Mouse (Mus musculus): ENCODE results near the gene C330007P06Rik. TPM values are rescaled to one million over a fixed set of nuclear protein-coding genes. Genes with fewer than 3 reads are reported as not detected.
"Not testable (repeated sequence)": the region's sequence is repeated elsewhere in the genome, so short reads cannot be mapped to it uniquely, and the experiment has no call there.

C330007P06Rik gene
- polyA plus RNA-seq, 1 experiment from 2014 or later, result 12.6 TPM

DNA sequence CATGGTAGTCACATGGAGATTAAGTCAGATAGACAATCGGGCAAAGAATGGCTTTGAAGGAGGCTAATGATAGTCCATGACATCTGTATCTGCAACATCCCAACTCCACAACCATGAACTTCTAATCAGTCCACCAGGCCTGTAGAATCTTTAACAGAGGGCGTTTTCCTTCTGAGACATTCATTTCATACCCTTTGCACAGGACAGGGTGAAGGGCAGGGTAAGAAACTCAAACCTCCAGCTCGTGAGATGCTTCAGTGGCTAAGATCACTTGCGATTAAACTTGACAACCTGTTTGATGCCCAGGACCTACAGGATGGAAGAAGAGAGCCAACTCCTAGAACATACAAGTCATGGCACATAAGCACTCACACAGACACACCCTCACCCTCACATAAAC is 58.9 kb downstream of the C330007P06Rik start:
- no peaks in the 10 kb centered on the region for H3K27me3 ChIP-seq
- no peak overlapping the region for H3K4me3 ChIP-seq (replicated peaks)
- ATAC-seq (ENCODE audit: insufficient read depth), result no peak
- no peak overlapping the region for H3K27ac ChIP-seq (replicated peaks)
- H3K9ac ChIP-seq, result no peak overlapping the region
- H3K4me1 ChIP-seq (replicated peaks), result peaks cover 11% of the 10 kb centered on the region
- WGBS (ENCODE audit: insufficient replicate concordance), result 57% methylated on average over 4 of the region's 4 CpGs
- H3K4me2 ChIP-seq, result no peak overlapping the region
- no peaks in the 10 kb centered on the region for H3K9me3 ChIP-seq (replicated peaks)
- no peaks in the 10 kb centered on the region for H3K36me3 ChIP-seq (replicated peaks)

DNA sequence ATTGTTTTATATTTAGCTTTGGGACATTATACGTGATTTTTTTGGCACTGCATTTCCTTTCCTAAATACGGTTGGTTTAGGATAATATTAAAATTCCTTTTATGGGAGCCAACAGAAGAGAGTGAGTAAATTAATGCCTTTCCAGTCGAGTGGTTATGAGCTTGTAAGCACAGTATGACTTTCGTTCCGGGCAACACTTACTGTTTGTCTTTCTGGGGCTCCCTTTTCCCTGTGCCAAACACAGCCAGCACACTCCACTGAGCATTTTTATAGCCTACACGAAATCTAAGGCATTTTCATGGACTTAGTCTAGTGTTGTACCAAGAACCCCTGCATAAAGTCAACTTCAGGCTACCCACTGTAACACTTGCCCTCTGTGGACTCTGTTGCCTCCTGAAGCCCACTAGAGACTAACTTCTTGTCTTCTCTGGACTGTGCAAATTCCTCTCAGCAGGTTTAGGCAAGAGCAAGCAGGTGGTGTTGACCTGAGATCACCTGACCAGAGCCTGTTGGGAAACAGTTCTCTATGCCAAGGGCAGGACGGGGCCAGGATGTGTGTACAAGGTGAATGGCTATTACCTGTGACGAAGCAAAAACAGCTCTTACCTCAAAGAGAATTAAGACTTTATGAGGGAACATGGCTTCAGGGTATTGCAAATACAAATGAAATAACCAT is 59.6 kb downstream of the C330007P06Rik start:
- peaks cover 11% of the 10 kb centered on the region for H3K4me1 ChIP-seq (replicated peaks)
- no peak overlapping the region for H3K4me3 ChIP-seq (replicated peaks)
- H3K4me2 ChIP-seq, result no peak overlapping the region
- H3K9me3 ChIP-seq (replicated peaks), result no peaks in the 10 kb centered on the region
- no peak overlapping the region for H3K9ac ChIP-seq
- 62% methylated on average over 8 of the region's 8 CpGs for WGBS (ENCODE audit: insufficient replicate concordance)
- no peak overlapping the region for H3K27ac ChIP-seq (replicated peaks)
- no peaks in the 10 kb centered on the region for H3K36me3 ChIP-seq (replicated peaks)
- peak; percentile 63 for ATAC-seq (ENCODE audit: insufficient read depth)
- no peaks in the 10 kb centered on the region for H3K27me3 ChIP-seq

DNA sequence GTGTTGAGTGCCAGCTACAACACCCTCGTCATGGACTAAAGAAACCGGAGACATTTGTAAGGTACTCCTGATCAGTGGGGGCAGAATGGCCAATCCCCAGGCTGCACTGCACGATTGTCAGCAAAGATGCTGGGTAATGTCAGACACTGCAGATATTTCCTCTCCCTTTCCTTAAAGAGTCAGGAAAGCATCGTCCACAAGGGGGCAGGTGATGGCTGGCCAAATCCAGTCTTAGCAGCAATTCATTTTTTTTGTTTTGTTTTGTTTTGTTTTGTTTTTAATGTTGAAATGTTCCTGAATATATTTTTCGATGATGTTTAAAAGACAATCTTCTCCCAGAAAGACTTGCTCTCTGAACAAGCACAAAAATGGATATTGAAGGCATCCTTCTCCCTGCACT is 62.5 kb downstream of the C330007P06Rik start:
- Histone ChIP-seq H3K27ac (replicated peaks) (no peak overlapping the region), H3K4me3 (replicated peaks) (no peak overlapping the region), H3K36me3 (replicated peaks) (no peaks in the 10 kb centered on the region), H3K4me1 (replicated peaks) (peaks cover 18% of the 10 kb centered on the region), H3K9ac (no peak overlapping the region), H3K27me3 (no peaks in the 10 kb centered on the region), H3K9me3 (replicated peaks) (no peaks in the 10 kb centered on the region), H3K4me2 (no peak overlapping the region)
- 34% methylated on average over 5 of the region's 5 CpGs for WGBS (ENCODE audit: insufficient replicate concordance)
- ATAC-seq (ENCODE audit: insufficient read depth), result no peak

DNA sequence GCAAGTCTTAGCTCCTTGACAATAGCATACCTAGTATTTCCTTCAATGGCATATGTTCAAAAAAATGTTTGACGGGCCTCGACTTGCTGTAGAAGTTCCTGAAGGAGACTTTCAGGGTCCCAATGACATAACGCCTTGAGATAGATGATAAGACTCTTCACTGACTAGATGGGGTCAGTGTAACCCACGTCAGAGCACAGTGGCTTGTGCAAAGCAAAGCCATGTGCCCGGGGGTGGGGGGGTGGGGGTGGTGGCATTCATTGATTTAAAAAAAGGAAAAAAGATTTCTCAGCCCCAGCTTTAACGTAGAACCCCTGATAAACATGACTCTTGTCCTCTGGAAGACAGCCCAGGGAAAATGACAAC is 65.6 kb downstream of the C330007P06Rik start:
- Histone ChIP-seq H3K27ac (replicated peaks) (peak overlapping the region; percentile 89), H3K9me3 (replicated peaks) (no peaks in the 10 kb centered on the region), H3K9ac (no peak overlapping the region), H3K4me2 (peak overlapping the region; percentile 68), H3K36me3 (replicated peaks) (no peaks in the 10 kb centered on the region), H3K4me1 (replicated peaks) (peaks cover 17% of the 10 kb centered on the region), H3K4me3 (replicated peaks) (peak overlapping the region; percentile 65), H3K27me3 (no peaks in the 10 kb centered on the region)
- ATAC-seq (ENCODE audit: insufficient read depth), result no peak
- WGBS (ENCODE audit: insufficient replicate concordance), result 39% methylated on average over 6 of the region's 6 CpGs

DNA sequence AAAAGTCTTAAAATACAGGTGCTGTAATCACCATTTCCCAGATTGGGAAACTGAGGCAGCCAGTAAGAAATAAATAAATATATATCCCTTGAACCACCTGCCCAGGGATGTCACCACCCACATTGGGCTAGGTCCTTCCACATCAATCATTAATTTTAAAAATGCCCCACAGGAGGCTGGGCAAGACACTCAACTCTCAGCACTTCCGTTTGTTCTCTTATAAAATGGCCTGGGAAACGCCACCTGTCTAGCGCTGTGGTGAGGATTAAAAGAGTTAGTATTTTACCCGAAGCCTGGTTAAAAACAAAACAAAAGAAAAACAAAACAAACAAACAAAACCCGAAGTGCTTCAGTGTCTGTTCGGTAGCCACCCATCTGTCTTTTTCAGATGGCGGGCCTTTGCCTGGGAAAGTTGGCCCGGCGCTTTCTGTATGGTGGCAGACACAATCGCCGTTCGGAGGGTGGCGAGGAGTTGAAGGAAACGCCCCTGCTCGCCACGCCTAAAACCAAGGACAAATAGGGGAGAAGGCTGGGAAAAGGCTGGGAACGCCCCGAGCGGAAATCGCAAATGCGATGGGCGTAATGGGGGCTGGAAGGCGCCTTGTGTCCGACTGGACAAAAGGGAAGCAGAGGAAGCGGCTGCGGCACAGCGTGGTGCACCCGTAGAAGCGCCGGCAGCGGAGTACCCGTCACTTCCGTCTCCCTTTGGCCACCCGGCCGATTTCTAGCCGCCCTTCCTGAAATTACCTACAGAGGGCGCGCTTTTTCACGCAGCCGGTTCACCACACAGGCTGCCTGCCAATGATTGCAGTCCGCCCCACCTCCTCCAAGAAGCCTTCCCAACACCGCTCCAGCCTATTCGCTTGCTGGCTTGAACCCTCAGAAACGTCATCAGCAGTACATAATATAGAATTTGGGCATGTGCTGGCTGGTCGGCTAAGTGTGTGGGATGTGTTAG is 66.3 kb downstream of the C330007P06Rik start:
- H3K27me3 ChIP-seq, result no peaks in the 10 kb centered on the region
- 18% methylated on average over 45 of the region's 45 CpGs for WGBS (ENCODE audit: insufficient replicate concordance)
- H3K9me3 ChIP-seq (replicated peaks), result no peaks in the 10 kb centered on the region
- peak overlapping the region; percentile 68 for H3K4me2 ChIP-seq
- H3K4me1 ChIP-seq (replicated peaks), result peaks cover 17% of the 10 kb centered on the region
- peak overlapping the region; percentile 65 for H3K4me3 ChIP-seq (replicated peaks)
- H3K27ac ChIP-seq (replicated peaks), result peak overlapping the region; percentile 89
- H3K9ac ChIP-seq, result peak overlapping the region; percentile 52
- H3K36me3 ChIP-seq (replicated peaks), result no peaks in the 10 kb centered on the region
- peak; percentile 93 for ATAC-seq (ENCODE audit: insufficient read depth)

DNA sequence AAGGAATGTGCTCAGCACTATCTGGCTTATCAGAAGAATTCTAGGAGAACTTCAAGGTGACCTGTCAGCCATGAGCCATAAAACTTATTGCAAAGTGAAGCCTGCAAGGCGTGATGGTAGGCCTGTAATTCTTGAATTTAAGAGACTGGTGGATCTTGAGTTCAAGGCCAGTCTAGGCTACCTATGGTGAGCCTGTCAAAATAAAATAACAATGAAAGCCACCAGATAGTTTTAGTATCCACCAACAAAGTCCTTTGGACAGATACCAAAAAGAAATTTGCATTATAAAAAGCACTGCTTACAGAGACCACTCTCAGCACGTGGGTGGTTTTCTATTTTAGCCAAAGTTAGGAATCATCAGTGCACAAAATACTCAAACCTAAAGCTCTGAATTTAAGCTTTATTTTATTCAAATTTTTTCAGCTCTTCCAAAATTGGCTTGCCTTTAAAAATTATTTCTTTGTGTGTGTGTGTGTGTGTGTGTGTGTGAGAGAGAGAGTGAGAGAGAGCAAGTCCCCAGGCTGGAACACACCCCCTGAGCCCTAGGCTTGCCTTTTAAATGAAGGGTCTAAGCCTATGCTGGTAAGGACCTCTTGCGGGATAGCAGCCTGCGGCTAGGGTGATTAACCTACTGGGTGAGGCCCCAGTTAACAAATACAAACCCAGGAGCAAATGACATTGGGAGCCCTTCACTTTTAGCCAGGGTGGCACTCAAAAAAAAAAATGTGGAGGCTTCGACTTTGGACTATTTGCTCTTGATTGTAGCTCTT is 68.3 kb downstream of the C330007P06Rik start:
- no peak overlapping the region for H3K4me3 ChIP-seq (replicated peaks)
- WGBS (ENCODE audit: insufficient replicate concordance), result 64% methylated on average over 5 of the region's 5 CpGs
- H3K4me2 ChIP-seq, result no peak overlapping the region
- H3K4me1 ChIP-seq (replicated peaks), result peaks cover 17% of the 10 kb centered on the region
- H3K36me3 ChIP-seq (replicated peaks), result no peaks in the 10 kb centered on the region
- H3K9ac ChIP-seq, result no peak overlapping the region
- no peak for ATAC-seq (ENCODE audit: insufficient read depth)
- H3K27me3 ChIP-seq, result no peaks in the 10 kb centered on the region
- H3K27ac ChIP-seq (replicated peaks), result no peak overlapping the region
- H3K9me3 ChIP-seq (replicated peaks), result no peaks in the 10 kb centered on the region

DNA sequence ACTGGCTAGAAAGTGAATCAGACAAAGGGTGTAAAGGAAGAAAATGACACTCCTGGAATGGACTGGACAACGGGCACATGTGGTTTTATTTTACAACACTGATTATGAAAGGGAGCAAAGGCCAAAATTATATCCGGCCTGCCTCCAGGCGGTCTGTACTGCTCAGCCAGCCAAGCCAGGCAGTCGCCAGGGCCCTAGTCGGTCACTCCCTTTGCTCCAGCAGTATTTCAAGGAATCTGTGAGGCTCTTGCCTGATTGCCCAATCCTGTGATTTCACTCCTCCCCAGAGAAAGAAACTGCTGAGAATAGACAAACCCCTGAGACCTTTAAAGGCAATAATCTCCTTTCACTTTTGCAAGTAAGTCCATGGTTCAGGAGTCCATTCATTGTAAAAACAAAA is 69.7 kb downstream of the C330007P06Rik start:
- Histone ChIP-seq H3K27ac (replicated peaks) (no peak overlapping the region), H3K4me1 (replicated peaks) (peaks cover 17% of the 10 kb centered on the region), H3K4me2 (no peak overlapping the region), H3K27me3 (no peaks in the 10 kb centered on the region), H3K36me3 (replicated peaks) (no peaks in the 10 kb centered on the region), H3K9me3 (replicated peaks) (no peaks in the 10 kb centered on the region), H3K9ac (no peak overlapping the region), H3K4me3 (replicated peaks) (no peak overlapping the region)
- 57% methylated on average over 5 of the region's 5 CpGs for WGBS (ENCODE audit: insufficient replicate concordance)
- no peak for ATAC-seq (ENCODE audit: insufficient read depth)

DNA sequence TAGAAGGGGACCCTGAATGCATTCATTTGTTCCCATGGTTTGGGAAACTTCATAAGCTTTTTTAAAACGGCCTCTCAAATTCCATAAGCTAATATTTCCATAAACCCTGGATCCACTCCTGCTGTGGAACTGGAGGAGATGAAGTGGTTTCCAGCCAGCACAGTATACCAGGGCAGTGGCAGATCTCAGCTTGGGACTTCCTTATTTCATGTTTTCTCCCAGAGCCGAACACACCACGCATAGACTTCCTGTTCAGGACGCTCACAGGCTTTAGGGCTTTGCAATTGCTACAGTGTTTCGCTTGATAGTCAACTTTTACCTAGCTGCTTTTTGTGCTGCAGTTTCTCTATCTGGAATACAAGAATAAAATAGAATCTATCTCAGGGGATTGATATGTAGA is 70.7 kb downstream of the C330007P06Rik start:
- Histone ChIP-seq H3K27me3 (no peaks in the 10 kb centered on the region), H3K4me3 (replicated peaks) (no peak overlapping the region), H3K4me2 (no peak overlapping the region), H3K4me1 (replicated peaks) (peaks cover 12% of the 10 kb centered on the region), H3K27ac (replicated peaks) (no peak overlapping the region), H3K36me3 (replicated peaks) (peaks cover 2% of the 10 kb centered on the region), H3K9ac (no peak overlapping the region), H3K9me3 (replicated peaks) (no peaks in the 10 kb centered on the region)
- ATAC-seq (ENCODE audit: insufficient read depth), result no peak
- 29% methylated on average over 5 of the region's 5 CpGs for WGBS (ENCODE audit: insufficient replicate concordance)

DNA sequence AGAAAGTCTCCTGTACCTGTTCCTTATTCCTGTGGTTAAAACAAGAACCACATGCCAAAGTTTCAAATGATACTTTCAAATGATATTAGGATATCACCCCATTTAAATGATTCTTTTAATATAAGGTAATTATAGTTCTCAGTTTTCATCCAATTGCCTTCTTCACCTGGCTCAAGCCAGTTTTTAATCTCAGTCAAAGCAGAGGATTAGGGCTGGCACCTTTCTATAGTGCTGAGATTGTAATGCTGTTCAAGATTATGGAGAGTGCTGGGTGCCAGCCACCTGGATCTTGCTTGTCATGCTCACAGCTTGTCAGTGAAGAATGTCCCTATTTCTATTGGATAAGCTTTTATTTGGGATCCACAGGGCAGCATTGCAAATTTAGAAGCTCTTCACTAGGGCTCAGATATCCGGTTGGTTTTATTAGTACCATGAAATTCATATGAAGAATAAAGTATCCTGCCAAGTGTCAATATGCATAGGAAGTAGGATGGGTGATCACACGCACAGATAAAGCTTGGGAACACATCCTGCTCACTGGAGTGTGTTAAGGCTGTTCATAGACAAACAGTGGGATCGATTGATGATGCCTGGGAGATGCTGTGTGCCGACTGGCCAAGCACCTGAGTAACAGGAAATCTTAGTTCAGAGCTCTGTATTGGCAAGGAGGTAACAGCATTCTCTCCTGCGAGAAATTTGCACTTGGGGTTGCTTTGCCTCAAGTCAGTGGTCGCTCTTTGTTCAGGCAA is 74.6 kb downstream of the C330007P06Rik start:
- WGBS (ENCODE audit: insufficient replicate concordance), result 43% methylated on average over 6 of the region's 6 CpGs
- H3K27ac ChIP-seq (replicated peaks), result no peak overlapping the region
- H3K36me3 ChIP-seq (replicated peaks), result peaks cover 10% of the 10 kb centered on the region
- 0 out of 2 replicates have a peak, but pooled peaks cover 9% of the 10 kb centered on the region for H3K4me1 ChIP-seq (replicated peaks)
- no peak overlapping the region for H3K9ac ChIP-seq
- H3K9me3 ChIP-seq (replicated peaks), result no peaks in the 10 kb centered on the region
- no peak for ATAC-seq (ENCODE audit: insufficient read depth)
- H3K27me3 ChIP-seq, result no peaks in the 10 kb centered on the region
- H3K4me2 ChIP-seq, result no peak overlapping the region
- no peak overlapping the region for H3K4me3 ChIP-seq (replicated peaks)

DNA sequence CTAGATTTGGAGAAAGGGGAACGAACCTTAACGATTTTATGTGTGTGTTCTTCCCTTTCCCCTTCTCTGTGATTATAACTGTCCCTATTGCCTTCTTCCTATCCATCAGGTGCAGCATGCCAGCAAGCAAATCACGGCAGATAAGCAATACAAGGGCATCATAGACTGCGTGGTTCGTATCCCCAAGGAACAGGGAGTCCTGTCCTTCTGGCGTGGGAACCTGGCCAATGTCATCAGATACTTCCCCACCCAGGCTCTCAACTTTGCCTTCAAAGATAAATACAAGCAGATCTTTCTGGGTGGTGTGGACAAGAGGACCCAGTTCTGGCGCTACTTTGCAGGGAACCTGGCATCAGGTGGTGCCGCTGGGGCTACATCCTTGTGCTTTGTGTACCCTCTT is 77.2 kb downstream of the C330007P06Rik start:
- H3K4me3 ChIP-seq (replicated peaks), result peak overlapping the region; percentile 73
- H3K27ac ChIP-seq (replicated peaks), result peak overlapping the region; percentile 88
- not testable (repeated sequence) for ATAC-seq (ENCODE audit: insufficient read depth)

More for the DNA sequence above, 77.2 kb downstream of the C330007P06Rik start:
- WGBS (ENCODE audit: insufficient replicate concordance), result 47% methylated on average over 8 of the region's 8 CpGs
- H3K27me3 ChIP-seq; H3K9me3 ChIP-seq (replicated peaks); H3K4me1 ChIP-seq (replicated peaks): not testable (repeated sequence)
- peak overlapping the region; percentile 72 for H3K4me2 ChIP-seq
- H3K36me3 ChIP-seq (replicated peaks), result peaks cover 10% of the 10 kb centered on the region
- peak overlapping the region; percentile 35; the same call in 1 of the 2 replicates for H3K9ac ChIP-seq
